Mouse (Mus musculus): ENCODE measurements around the gene Eef1akmt2.

The Eef1akmt2 gene

GRCm38 (mm10) chr7:132866316-132866715 is 13.8 kb upstream of the Eef1akmt2 start:
- DNase-seq (ENCODE audit: low read depth), result no peak

DNA sequence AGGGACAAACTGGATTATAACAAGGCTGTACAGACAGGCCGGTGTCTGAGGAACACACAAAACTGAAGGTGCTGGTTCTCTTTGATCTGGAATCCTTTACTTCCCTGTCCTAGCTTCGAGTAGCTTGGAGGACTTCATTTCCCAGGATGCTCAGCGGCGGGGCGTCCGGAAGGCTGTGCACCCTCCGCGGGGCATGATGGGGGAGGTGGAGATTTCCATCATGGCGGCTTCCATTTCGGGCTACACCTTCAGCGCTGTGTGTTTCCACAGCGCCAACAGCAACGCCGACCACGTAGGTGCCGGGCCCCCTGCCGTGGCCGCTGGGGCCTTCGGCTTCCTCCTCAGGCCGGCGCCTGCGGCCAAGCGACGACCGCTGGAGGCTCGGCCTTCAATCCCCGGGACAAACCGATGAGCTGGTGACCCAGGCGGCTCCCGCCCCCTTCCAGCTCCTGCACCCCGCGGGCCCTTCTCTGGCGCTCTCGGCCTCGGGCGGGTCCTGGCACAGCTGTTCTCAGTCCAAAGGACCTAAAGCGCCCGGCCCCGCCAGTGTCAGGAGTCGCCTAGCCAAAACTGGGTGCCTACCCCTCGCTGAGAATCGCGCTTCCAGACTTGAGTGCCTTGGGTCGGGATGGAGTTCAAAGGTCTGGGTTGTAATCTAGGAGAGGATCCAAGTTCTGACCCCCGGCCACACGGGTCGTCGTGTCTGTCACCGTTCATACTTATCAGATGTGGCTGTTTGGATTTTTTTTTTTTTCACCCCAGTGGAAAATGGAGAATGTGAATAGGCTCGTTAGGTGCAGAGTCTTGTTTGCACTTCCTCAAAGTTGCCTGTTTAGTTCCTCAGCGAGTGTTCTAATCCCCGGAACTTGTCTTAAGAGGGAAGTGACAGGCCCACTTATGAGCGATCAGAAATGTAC is 6.8 kb upstream of the Eef1akmt2 start, which contains the start of gene Abraxas2:
Abraxas2 (plus strand) TSS at position 184 of the 917 bp plus-strand sequence.
- peak; percentile 64 for DNase-seq (ENCODE audit: low read depth)

- DNase-seq (ENCODE audit: low read depth), result no peak
Observed at GRCm38 (mm10) chr7:132858043-132858608, 5.7 kb upstream of the Eef1akmt2 start.

GRCm38 (mm10) chr7:132856083-132856482 is 3.6 kb upstream of the Eef1akmt2 start:
- DNase-seq (ENCODE audit: low read depth), result no peak

DNA sequence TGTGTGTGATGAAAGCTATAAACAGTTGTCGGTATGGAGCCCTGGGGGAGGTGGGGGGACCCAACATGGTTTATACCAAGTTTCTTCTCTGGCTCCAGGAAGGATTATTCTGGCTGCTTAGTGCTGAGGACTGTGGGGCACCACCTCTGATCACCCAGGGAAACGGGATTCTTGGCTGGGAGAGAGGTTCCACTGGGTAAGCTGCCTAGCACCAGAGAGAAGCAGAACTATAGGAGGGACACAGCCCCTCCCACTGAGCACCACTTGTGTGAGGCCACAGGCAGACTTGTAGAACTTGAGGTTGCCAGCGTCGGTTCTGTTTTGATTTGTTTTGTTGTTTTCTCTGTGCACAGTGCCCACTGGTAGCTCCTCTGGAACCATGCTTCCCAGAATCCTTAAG is 1.5 kb upstream of the Eef1akmt2 start:
- no peak for DNase-seq (ENCODE audit: low read depth)

DNA sequence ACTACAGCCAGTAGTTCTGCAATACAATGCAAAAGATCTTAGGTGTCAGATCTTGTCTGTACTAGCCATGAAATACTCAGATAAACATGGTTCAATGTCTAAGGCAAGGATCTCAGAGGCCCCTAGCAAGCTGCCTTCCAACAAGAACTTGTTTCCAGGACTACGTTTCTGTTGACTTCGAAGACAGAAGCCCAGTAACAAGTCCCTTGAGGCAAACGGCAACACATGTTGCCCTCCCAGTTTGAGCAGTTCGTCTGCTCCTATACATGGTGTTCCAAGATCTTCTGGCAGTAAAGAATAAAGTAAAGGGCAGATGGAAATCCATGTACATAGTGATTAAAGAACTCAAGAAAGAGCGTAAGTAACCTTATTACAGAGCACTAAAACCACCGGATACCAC is 888 bp upstream of the Eef1akmt2 start:
- DNase-seq (ENCODE audit: low read depth), result no peak

- DNase-seq (ENCODE audit: low read depth), result no peak
Observed at GRCm38 (mm10) chr7:132843152-132843551, 9.3 kb downstream of the Eef1akmt2 start.

GRCm38 (mm10) chr7:132842455-132842854 is 10.0 kb downstream of the Eef1akmt2 start:
- DNase-seq (ENCODE audit: low read depth), result no peak

DNA sequence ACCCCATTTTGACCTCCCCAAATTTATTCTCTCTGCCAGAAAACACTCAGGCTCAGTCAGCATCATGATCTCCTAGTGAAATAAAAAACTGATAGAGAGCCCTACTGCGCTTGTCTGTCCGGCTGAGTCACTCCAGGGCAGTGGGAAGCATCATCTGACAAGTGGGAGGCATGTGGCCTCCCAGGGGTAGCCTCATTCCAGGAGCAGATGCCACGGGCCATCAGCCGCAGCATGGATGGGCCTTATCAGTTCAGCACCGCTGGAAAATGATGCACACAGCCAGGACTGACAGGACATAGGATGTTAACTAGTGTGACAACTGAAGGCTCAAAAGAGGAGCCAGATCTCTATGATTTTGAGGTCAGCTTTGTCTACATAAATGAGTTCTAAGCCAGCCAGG is 11.2 kb downstream of the Eef1akmt2 start:
- no peak for DNase-seq (ENCODE audit: low read depth)

- no peak for DNase-seq (ENCODE audit: low read depth)
Observed at GRCm38 (mm10) chr7:132830955-132831354, 21.5 kb downstream of the Eef1akmt2 start.

GRCm38 (mm10) chr7:132824346-132825022 is 28.0 kb downstream of the Eef1akmt2 start:
- no peak for DNase-seq (ENCODE audit: low read depth)

GRCm38 (mm10) chr7:132823832-132824231 is 28.6 kb downstream of the Eef1akmt2 start:
- no peak for DNase-seq (ENCODE audit: low read depth)

GRCm38 (mm10) chr7:132820692-132821091 is 31.8 kb downstream of the Eef1akmt2 start:
- no peak for DNase-seq (ENCODE audit: low read depth)

DNA sequence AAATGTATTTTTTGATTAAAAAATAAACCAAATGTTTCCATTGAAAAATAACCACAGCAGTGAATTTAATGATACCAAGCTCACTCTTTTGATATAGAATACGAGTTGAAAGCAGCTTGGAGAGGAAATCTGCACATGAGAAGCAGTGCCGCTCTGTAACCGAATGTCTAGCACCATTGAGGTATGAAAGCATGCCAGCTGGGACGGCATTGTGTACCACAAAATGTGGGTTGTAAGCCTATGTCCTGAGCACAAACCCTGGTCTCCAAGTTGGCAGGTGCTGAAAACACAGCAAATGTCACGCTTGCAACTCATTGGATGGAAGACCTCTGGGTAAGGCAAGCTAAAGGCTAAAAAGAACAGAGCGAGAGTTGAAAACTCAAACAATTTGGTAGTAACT is 35.4 kb downstream of the Eef1akmt2 start:
- no peak for DNase-seq (ENCODE audit: low read depth)

GRCm38 (mm10) chr7:132816528-132816927 is 35.9 kb downstream of the Eef1akmt2 start:
- DNase-seq (ENCODE audit: low read depth), result no peak

DNA sequence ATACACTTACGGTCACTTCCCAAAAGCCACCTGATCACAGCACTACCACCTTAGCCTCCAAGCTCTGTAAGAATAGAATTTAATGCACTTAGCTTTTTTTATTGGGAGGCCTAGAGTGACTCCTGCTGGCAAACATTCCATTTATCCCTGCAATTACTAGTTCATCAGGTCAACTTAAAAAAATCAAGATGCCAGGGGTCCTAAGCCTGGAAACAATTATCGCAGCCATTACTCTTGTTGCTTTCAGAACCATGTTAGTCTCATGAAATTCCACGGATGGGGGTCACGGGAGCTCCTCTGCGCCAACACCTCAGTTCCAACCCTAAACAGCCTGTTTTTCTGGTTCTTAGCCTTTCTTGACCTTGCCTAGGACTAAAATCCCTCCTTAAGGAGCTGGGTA is 37.4 kb downstream of the Eef1akmt2 start:
- no peak for DNase-seq (ENCODE audit: low read depth)

- no peak for DNase-seq (ENCODE audit: low read depth)
Observed at GRCm38 (mm10) chr7:132814089-132814450, 38.4 kb downstream of the Eef1akmt2 start.

GRCm38 (mm10) chr7:132813416-132814088 is 38.9 kb downstream of the Eef1akmt2 start, which contains the start of gene Fam53b:
Gene Fam53b, minus strand, starts transcription at chr7:132813886.
- no peak for DNase-seq (ENCODE audit: low read depth)

DNA sequence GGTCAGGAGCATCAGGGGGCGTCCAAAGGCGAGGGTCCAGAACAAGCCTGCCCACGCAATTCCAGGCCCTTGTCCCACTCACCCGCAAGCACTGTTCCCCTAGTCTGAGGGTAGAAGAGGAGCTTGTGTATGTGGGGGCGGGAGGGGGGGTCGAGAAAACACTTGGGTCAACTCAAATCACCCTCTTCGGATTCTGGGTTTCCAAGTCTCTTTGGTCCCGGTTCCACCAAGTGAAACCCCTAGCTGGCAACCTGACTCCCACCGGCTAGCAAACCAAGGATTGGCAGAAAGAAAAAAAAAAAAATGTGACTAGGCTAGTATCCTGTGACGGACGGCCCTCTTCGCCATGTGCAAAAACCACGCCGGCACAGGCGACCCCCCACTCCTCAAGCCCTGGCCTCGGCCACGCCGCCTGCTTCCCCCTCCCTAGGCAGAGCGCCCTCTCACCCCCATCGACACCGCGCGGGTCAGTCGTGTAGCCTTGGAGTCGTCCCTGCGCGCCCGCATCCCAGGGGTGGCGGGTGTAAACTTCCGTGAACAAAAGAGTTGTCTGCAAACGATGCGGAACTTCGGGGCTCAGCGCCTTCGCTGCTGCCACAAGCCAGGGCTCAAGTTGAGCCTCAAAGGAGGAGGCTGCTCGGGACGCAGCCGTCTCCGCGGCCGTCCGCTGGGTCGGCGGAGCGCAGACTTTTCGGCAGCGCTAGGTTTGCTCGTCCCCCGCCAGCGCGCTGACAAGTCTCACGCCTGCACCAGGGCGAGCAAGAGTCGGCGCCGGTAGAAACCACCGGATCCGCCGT is 39.7 kb downstream of the Eef1akmt2 start:
- no peak for DNase-seq (ENCODE audit: low read depth)

DNA sequence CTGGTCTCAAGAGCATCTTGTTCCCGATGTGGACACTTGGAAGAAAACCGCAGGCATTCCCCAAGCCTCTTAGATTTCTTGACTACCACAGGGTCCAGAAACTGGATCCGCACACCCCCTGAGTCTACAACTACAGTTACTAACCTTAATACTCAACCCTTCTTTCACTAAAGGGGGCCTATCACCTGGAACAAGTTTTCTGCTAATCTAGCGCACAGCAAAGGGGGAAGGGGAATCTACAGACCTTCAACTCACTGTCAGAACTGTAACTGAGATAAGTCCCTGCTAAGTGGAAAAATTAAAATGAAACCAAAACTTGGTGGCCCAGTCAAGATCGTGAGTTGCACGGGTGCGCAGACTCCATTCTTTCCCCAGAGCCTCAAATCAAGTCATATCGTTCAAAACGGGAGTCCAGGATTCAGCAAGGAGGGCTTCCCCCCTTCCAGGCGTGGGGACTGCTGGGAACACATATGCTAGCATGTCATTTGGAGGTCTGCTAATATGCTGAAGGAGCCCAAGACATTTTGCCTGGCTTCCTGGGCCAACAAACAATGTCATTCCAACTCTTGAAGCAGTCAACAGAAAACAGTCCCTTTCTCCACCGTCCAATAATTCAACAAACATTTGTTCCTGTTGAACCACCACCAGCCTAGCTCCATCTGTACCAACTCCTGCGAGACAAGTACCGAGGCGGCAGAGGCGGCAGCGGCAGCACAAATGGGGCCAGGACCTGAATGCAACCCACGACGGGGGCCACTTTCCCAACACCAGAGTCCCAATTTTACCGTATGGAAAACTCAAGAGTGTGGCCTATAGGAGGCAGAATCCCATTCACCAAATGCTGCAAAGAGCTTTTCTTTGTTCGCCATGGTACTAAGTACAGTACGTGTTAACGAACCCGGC is 40.5 kb downstream of the Eef1akmt2 start:
- no peak for DNase-seq (ENCODE audit: low read depth)
